Mouse (Mus musculus) forebrain, embryonic 14.5 days (tissue): ENCODE results near the gene Gm20388. TPM values are rescaled to one million over a fixed set of nuclear protein-coding genes. Genes with fewer than 3 reads are reported as not detected.
A peak's percentile ranks its signal among the peaks of the same experiment; 100 is the strongest.

Experiments used
- ATAC-seq: fragments of 200-750 bp; cut with Nextera tagmentation; 2 replicates; pipeline ENCODE4 v1.8.0; 2017; ENCODE audit warnings: mild to moderate bottlenecking, moderate library complexity
- DNase-seq: peaks from one replicate; pipeline ENCODE4 v3.0.0-alpha.2; 2015; ENCODE audit warnings: low spot score
- H3K27ac ChIP-seq: fragments of 300-500 bp; sonication (generic); 2 replicates; pipeline ENCODE4 v1.5.1; 2014; ENCODE audit warnings: low read depth, mild to moderate bottlenecking, control low read depth, low read length, moderate library complexity
- H3K27me3 ChIP-seq: fragments of 300-500 bp; sonication (generic); replicated peaks from 2 replicates; pipeline ENCODE4 v1.6.1; 2014; ENCODE audit warnings: low read length, control low read depth, mixed read lengths; ENCODE audit not compliant: control insufficient read depth, insufficient read depth
- H3K36me3 ChIP-seq: fragments of 300-500 bp; sonication (generic); 2 replicates; pipeline ENCODE4 v1.6.1; 2014; ENCODE audit warnings: low read length, control low read depth; ENCODE audit not compliant: control insufficient read depth, insufficient read depth
- H3K4me1 ChIP-seq: fragments of 300-500 bp; sonication (generic); 2 replicates; pipeline ENCODE4 v1.6.1; 2014; ENCODE audit warnings: antibody characterized with exemption, low read length, control low read depth; ENCODE audit not compliant: control insufficient read depth, insufficient read depth
- H3K4me2 ChIP-seq: fragments of 300-500 bp; sonication (generic); 2 replicates; pipeline ENCODE4 v1.6.1; 2014; ENCODE audit warnings: mild to moderate bottlenecking, control low read depth, low read length
- H3K4me3 ChIP-seq: fragments of 300-500 bp; sonication (generic); 2 replicates; pipeline ENCODE4 v1.5.1; 2014; ENCODE audit warnings: low read depth, low read length, control low read depth
- H3K9ac ChIP-seq: fragments of 300-500 bp; sonication (generic); 2 replicates; pipeline ENCODE4 v1.6.1; 2014; ENCODE audit warnings: mild to moderate bottlenecking, low read length, control low read depth, moderate library complexity
- H3K9me3 ChIP-seq: fragments of 300-500 bp; sonication (generic); replicated peaks from 2 replicates; pipeline ENCODE4 v1.6.1; 2016; ENCODE audit warnings: low read length, control low read depth, mixed read lengths; ENCODE audit not compliant: control insufficient read depth
- WGBS: fragments of 180-500 bp; shearing (Covaris S2); extraction: QIAGEN DNeasy Blood & Tissue Kit; methylation state at CpG from one replicate; pipeline ENCODE4 v1.1.7; 2014; 5-methylcytosine and 5-hydroxymethylcytosine counted together
- polyA plus RNA-seq: library from polyadenylated mRNA; unstranded; fragments of >200 nt; fragmentation: Nextera tagmentation; extraction: Ambion mirVana; gene quantifications from 2 replicates; pipeline ENCODE4 v1.2.1, GENCODE M21; 2014

The Gm20388 gene
- polyA plus RNA-seq, 1 experiment from 2014 or later, result 7.4 TPM

GRCm38 (mm10) chr8:120232398-120232797 lies 321.8 kb downstream of the Gm20388 start:
- ATAC-seq, result no peak
- Histone ChIP-seq H3K27ac (no peak overlapping the region), H3K36me3 (no peaks in the 10 kb centered on the region), H3K27me3 (peaks cover 16% of the 10 kb centered on the region), H3K4me1 (peaks cover 43% of the 10 kb centered on the region), H3K4me2 (peak overlapping the region; percentile 93), H3K9ac (peak overlapping the region; percentile 43), H3K9me3 (no peaks in the 10 kb centered on the region), H3K4me3 (no peak overlapping the region)
- DNase-seq, result no peak
- WGBS, result 43% methylated on average over 4 of the region's 4 CpGs

GRCm38 (mm10) chr8:120232913-120233312 lies 322.3 kb downstream of the Gm20388 start:
- WGBS, result 32% methylated on average over 13 of the region's 13 CpGs
- peaks cover 40% of the 10 kb centered on the region for H3K4me1 ChIP-seq
- peaks cover 16% of the 10 kb centered on the region for H3K27me3 ChIP-seq
- no peak for DNase-seq
- no peak overlapping the region for H3K27ac ChIP-seq
- no peak for ATAC-seq
- peak overlapping the region; percentile 43 for H3K9ac ChIP-seq
- H3K4me3 ChIP-seq, result peak overlapping the region; percentile 6; the same call in 1 of the 2 replicates
- H3K36me3 ChIP-seq, result no peaks in the 10 kb centered on the region
- peak overlapping the region; percentile 93 for H3K4me2 ChIP-seq
- no peaks in the 10 kb centered on the region for H3K9me3 ChIP-seq

GRCm38 (mm10) chr8:120234457-120234856 lies 323.8 kb downstream of the Gm20388 start:
- Histone ChIP-seq H3K9me3 (no peaks in the 10 kb centered on the region), H3K9ac (peak overlapping the region; percentile 41; the same call in 1 of the 2 replicates), H3K4me2 (no peak overlapping the region), H3K36me3 (no peaks in the 10 kb centered on the region), H3K27ac (0 out of 2 replicates have a peak overlapping the region, but pooled peaks have one; percentile 27), H3K27me3 (peaks cover 12% of the 10 kb centered on the region), H3K4me3 (no peak overlapping the region), H3K4me1 (peaks cover 38% of the 10 kb centered on the region)
- ATAC-seq (peak; percentile 41; the same call in 1 of the 2 replicates), DNase-seq (peak; percentile 65)
- 47% methylated on average over 12 of the region's 12 CpGs for WGBS

- Histone ChIP-seq H3K27ac (peak overlapping the region; percentile 27; the same call in 1 of the 2 replicates), H3K36me3 (no peaks in the 10 kb centered on the region), H3K4me1 (peaks cover 34% of the 10 kb centered on the region), H3K27me3 (peaks cover 8% of the 10 kb centered on the region; the same call in 1 of the 2 replicates), H3K9me3 (no peaks in the 10 kb centered on the region), H3K9ac (peak overlapping the region; percentile 41; the same call in 1 of the 2 replicates), H3K4me2 (no peak overlapping the region), H3K4me3 (no peak overlapping the region)
- ATAC-seq (no peak), DNase-seq (no peak)
- 73% methylated on average over 8 of the region's 8 CpGs for WGBS
Observed at GRCm38 (mm10) chr8:120234866-120235265, 324.2 kb downstream of the Gm20388 start.

DNA sequence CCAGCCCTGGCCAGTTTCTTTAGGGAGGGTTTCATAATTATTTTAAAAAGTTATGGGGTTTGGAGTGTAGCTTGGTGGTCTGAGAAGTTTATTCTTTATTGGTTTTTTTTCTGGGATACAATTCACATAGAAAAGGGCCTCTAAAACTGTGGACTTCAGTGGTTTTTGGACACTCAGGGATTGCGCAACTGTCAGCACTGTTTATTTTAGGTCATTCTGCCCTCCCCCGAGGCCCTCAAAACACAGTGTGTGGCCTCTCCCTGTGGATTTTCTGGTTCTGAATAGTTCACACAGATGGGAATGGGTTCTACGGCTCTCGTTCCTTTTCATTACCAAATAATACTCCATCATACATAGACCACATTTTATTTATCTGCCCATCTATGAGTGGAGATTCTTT lies 332.6 kb downstream of the Gm20388 start:
- 98% methylated on average over 4 of the region's 4 CpGs for WGBS
- Histone ChIP-seq H3K27me3 (no peaks in the 10 kb centered on the region), H3K27ac (no peak overlapping the region), H3K9me3 (no peaks in the 10 kb centered on the region), H3K4me1 (no peaks in the 10 kb centered on the region), H3K4me3 (no peak overlapping the region), H3K36me3 (no peaks in the 10 kb centered on the region), H3K9ac (no peak overlapping the region), H3K4me2 (no peak overlapping the region)
- ATAC-seq (no peak), DNase-seq (no peak)

DNA sequence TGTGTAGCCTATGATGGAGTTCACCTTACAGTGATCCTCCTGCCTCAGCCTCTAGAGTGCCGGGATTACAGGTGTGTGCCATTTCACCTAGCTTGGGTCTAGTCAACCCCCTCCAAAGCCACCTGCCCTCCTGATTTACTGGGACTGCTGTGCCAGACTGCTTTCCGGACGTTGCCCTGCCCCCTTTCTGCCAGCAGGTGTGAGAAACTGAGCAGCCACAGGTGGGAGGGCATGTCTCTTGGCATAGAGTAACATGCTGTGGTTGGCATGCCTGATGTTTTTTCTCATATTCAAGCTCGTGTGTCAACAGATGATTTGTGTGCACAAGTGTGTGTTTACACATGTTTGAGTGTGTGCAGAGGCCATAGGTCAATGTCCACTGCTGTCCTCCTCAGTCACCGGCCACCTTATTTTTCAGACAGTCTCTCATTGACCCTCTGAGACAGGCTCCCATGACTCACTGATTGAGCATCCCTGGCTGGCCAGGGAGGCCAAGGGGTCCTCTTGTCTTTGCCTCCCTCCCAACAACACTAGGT lies 333.3 kb downstream of the Gm20388 start:
- H3K27me3 ChIP-seq, result no peaks in the 10 kb centered on the region
- no peak overlapping the region for H3K4me2 ChIP-seq
- H3K9me3 ChIP-seq, result no peaks in the 10 kb centered on the region
- DNase-seq (no peak), ATAC-seq (no peak)
- no peaks in the 10 kb centered on the region for H3K36me3 ChIP-seq
- H3K27ac ChIP-seq, result no peak overlapping the region
- no peaks in the 10 kb centered on the region for H3K4me1 ChIP-seq
- no peak overlapping the region for H3K9ac ChIP-seq
- H3K4me3 ChIP-seq, result no peak overlapping the region
- WGBS, result 92% methylated on average over 5 of the region's 5 CpGs

DNA sequence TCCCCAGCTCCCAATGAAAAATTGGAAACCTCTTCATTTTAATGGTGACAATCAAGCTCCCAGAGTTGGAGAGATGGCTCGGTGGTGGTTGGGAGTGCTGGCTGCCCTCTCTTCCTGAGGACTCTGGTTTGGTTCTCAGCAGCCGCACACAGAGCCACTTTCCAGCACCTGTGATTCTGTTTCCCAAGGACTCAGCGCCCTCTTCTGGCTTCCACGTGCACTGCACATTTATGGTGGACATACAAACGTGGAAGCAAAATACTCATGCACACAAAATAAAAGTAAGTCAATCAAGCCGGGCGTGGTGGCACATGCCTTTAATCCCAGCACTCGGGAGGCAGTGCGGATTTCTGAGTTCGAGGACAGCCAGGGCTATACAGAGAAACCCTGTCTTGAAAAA lies 333.9 kb downstream of the Gm20388 start:
- H3K4me3 ChIP-seq, result no peak overlapping the region
- H3K4me2 ChIP-seq, result no peak overlapping the region
- no peak overlapping the region for H3K27ac ChIP-seq
- no peaks in the 10 kb centered on the region for H3K27me3 ChIP-seq
- no peaks in the 10 kb centered on the region for H3K36me3 ChIP-seq
- H3K9ac ChIP-seq, result no peak overlapping the region
- no peaks in the 10 kb centered on the region for H3K9me3 ChIP-seq
- ATAC-seq (no peak), DNase-seq (no peak)
- WGBS, result 90% methylated on average over 10 of the region's 10 CpGs
- no peaks in the 10 kb centered on the region for H3K4me1 ChIP-seq

- Histone ChIP-seq H3K27ac (no peak overlapping the region), H3K4me2 (no peak overlapping the region), H3K9me3 (no peaks in the 10 kb centered on the region), H3K9ac (no peak overlapping the region), H3K4me3 (no peak overlapping the region), H3K4me1 (no peaks in the 10 kb centered on the region), H3K27me3 (no peaks in the 10 kb centered on the region), H3K36me3 (no peaks in the 10 kb centered on the region)
- DNase-seq (no peak), ATAC-seq (no peak)
- WGBS, result 82% methylated on average over 5 of the region's 5 CpGs
Observed at GRCm38 (mm10) chr8:120247618-120248017, 337.0 kb downstream of the Gm20388 start.

DNA sequence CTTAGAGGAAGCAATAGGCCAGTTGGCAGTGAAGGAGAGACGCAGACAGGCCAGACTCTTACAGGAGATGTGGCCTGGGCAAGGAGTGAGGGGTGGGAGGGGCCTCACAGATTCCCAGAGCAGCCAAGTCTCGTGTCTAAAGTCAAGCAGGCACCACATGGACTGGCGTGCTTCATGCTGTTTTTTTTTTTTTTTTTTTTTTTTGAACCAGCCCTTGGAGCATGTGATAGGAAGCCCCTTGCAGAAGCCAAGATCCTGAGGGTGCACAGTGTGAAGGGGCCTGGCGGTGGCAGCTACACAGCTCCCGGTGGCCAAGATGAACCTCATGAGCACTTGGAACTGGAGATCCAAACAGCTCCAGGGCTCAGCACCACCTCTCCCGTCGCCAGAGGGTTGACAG lies 337.4 kb downstream of the Gm20388 start:
- Histone ChIP-seq H3K4me2 (no peak overlapping the region), H3K4me1 (no peaks in the 10 kb centered on the region), H3K9me3 (no peaks in the 10 kb centered on the region), H3K36me3 (no peaks in the 10 kb centered on the region), H3K4me3 (no peak overlapping the region), H3K27me3 (no peaks in the 10 kb centered on the region), H3K9ac (no peak overlapping the region), H3K27ac (no peak overlapping the region)
- WGBS, result 85% methylated on average over 7 of the region's 7 CpGs
- no peak for ATAC-seq
- DNase-seq, result no peak
